Mouse (Mus musculus): Measurements from ENCODE around the gene Me1.

GRCm38 (mm10) chr9:86624781-86625180 lies 71.0 kb downstream of the Me1 start:
- TF ChIP-seq CTCF (IDR thresholded peaks at IDR 0.05; ENCODE audit: low read depth) (no peak), EP300 (IDR thresholded peaks at IDR 0.05; ENCODE audit: low read depth) (no peak)
